Mouse (Mus musculus) ZHBTc4 (cell line): ENCODE measurements around the gene Ptprg.
A peak's percentile ranks its signal among the peaks of the same experiment; 100 is the strongest.
"Not testable (repeated sequence)": the region's sequence is repeated elsewhere in the genome, so short reads cannot be mapped to it uniquely, and the experiment has no call there.

Experiments used
- DNase-seq: peaks from one replicate; pipeline ENCODE4 v3.0.0-alpha.2; 2011; ENCODE audit warnings: low read depth, low spot score

Ptprg gene

DNA sequence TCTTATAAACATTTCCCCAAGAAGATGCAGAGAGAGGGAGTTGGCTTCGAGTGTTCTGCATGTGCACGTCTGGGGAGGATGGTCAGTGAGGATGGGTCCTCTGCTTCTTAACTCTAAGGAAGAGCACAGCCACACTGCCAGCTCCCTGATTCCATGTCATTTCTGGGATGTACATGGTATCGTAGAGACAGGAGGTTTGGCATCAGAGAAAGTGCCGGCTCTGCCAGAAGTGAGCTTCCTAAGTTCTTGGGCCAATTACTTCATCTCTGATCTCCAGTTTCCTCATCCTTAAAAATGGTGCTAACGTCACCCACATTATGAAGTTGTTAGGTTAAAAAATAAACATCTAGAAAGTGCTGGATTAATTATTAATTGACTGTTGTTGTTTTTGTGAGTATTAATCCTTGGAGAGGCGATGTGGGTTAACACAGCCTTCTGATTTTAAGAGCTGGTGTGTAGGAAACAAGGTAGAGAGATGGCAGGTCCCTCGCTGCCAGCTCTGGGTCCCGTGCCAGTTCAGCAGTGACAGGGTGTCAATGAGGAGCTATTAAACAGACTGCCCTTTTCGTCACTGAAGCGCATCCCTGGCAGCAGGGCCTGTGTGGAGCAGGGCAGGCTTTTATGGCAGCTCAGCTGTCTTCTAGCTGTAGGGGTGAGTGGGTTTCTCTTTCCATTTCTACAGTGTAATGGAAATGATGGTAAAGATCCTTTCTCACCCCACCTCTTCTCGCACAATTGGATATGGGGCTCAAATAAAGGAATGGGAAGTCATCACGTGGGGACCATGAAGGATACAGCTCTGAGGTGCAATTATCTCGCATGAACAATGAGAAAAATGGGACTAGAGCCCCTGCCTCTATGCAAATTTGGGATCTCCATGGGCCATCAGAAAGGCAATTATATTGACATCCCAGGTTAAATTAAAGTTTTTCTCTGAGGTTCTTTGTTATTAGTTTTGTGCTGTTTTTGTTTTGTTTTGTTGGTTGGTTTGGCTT lies 646.9 kb downstream of the Ptprg start:
- DNase-seq, result no peak

DNA sequence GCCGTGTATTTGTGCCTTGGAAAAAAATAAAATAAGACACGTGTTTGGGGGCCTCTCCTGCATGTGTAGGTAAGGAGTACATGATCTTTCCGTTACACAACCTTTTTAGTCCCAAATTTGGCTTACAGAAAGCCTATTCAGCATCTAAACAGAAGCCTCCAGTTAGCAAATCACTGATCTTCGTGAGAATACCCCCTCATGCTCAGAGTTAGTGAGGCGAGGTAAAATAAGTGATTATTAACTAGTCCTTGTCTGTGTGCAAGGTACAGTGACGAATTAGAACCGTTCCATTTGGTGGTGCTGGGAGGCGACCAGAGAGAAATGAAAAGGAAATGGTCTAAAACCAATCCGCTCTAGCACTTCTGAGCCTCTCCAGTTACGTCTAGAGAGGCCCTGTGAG lies 648.9 kb downstream of the Ptprg start:
- DNase-seq, result no peak

DNA sequence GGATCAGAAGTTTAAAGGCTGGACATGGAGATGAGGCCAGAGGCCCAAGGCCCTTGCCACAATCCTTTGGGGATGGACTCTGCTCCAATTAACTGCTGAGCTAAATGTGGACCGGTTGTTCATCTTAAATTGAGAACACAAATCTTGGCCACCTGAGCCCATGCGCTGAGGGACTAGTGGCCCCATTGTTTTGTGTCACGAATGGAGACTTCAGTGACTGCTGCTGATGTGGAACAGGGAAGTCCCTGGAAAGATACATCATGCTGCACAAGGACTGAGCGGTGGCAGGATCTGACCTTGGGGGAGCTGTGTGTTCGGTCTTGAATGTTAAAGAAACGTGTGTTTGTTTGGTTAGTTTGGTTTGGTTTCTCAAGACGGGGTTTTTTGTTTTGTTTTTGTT lies 649.7 kb downstream of the Ptprg start:
- DNase-seq, result no peak

DNA sequence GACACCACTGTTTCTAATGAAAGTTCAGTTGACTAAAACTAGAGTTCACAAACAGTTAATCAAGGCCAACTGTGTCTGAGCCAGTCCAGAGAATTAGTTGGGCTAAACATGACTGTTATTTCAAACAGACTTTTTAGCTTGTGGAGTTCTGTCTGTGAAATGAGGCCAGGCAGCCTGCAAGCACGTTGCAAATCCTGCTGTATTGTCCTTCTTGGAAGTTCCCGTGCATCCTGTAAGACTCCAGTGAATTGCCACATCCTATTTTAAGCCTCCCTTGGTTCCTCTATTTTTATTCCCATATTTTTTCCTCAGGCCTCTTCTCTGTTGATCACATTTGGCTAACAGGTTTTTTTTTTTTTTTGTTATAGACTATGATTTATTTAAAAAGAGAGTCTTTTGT lies 652.8 kb downstream of the Ptprg start:
- DNase-seq, result no peak

DNA sequence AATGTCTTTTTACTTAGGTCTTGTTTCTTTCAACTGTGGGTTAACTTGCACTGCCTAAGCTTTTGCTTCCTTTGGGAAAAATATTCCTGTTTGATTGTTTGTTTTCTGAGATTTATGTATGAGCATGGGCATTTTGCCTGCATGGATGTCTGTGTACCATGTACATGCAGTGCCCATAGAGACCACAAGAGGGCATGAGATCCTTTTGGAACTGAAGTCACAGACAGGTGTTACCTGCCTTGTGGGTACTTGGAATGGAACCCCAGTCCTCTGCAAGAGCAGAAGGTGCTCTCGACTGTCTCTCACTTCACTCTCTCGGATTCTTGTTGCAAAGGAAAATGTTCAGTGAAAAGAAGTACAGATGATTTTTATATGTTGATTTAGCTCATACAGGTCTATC lies 655.2 kb downstream of the Ptprg start:
- peak; percentile 58 for DNase-seq

DNA sequence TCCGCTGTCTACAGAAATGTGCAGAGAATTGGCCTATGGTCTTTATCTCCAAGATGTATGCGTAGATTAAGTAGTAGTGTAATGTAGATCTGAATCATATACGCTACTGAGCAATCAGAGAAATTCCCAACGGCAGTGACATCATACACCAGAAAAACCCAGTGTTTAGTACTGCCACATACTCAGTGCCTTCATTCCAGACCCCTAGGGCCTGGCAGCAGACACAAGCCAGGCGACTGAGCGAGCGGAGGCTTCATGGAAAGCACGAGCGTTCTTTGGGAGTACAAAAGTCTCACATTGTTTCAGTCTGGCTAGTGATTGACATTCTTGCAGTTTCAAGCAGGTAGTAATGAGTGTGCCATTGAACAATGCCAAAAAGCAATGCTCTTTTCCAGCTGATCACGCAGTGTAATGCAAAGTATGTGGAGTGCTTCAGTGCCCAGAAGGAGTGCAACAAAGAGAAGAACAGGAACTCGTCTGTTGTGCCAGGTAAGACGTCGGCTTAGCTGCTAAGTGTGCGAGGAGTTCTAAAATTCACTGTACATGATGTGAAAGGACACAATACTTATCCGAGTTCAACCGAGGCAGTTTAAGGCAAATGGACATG lies 665.3 kb downstream of the Ptprg start:
- DNase-seq, result no peak

DNA sequence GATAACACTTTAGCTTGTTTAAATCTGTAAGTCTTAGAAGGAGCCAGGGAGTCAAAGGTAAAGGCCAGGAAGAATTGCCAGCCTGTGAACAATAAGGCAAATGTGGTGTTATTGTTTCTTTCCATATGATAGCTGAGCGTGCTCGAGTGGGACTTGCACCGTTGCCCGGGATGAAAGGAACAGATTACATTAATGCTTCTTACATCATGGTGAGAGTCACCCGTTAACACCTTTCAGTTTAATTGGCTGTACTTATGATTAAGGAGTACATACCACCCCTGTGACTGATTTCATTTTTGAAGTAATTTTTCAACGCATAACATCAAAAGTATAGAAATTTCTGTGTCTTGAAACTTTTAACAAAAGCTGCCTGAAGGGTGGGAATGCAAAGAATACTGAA lies 666.5 kb downstream of the Ptprg start:
- no peak for DNase-seq

DNA sequence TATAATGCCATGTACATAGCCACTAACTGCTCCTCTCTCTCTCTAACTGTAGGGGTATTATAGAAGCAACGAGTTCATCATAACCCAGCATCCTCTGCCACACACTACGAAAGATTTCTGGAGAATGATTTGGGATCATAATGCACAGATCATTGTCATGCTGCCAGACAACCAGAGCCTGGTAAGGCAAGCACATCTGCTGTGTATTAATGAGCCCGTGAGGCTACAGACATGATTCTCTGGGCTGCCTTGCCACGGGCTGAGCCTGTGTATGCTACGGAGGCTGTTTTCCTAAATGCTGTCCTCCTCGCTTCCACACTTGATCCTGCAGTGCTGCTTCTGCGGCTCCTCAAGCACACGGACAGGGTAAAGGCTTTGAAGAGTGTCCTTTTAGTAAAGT lies 667.2 kb downstream of the Ptprg start:
- DNase-seq, result no peak

DNA sequence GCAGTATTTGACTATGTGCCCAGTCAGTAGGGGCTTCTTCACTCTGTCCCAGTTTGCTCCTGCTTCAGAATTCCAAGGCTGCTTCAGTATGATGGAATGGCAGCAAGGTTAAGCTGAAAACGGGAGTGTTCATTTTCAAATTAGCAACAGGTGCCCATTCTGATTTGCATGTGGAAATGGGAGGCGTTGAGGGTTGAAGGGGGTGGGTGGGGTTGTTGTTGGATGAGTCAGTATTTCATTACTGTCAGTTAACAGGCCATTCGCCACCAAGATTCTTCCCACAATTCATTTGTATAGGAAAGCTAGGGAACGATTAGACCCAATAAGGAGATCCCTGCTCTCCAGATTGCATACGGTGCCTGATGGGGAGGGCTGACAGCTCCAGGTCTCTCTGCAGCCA lies 668.2 kb downstream of the Ptprg start:
- DNase-seq, result no peak

DNA sequence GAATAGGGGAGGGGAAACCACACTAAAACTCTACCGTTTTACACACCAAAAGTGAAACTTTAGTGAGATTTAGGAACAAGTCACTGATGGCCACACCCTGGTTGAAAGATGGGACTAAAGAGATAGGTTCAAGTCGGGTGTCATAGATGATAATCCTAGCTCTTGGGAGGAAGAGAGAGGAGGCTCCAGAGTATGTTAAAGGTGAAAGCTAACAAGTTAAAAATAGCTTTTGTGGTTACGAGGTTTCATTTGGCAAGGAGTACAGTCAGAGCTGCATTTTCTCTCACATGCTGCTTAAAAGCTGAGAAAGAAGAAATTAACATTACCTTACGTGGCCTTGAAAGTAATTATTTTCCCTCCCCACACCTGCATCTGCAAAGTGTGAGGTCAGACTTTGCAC lies 690.4 kb downstream of the Ptprg start:
- no peak for DNase-seq

DNA sequence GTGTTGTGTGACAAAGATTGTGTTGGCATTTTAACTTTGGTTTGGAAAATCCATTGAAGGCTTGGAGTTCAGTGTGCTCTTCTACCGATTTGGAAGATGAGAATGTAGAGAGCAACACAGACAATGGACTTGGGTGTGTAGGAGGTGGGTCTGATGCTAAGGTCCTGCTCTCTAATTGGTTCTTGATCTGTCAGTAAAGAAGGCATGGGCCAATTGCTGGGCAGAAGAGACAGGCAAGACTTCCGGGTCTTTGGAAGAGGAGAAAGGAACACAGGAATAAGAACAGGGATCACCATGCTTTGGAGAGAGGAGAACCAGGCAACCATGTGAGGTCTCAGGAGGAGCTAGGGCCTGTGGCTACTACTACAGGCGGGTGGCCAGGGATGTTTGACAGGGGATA lies 722.7 kb downstream of the Ptprg start:
- peak; percentile 50 for DNase-seq

DNA sequence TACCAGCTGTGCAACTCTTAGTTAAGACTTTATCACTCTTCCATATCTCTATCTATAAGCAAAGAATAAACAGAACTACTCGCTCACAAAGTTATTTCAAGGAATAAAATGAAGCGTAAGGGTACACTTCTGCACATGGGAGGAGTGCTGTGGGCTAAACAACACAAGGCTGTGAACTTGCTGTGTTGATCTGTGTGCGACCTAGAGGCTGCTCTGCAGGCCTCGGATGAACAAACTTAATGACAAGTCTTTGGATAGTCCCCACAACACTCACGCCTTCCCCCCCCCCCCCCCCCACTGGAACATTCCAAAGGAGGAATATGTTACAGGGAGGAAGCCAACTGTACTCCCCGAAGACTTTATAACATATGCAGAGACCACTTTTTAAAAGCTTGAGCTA lies 730.3 kb downstream of the Ptprg start, which contains the start of gene Gm49355:
Gene Gm49355 (plus strand): TSS at position 336 of the 400 bp plus-strand sequence.
- no peak for DNase-seq

DNA sequence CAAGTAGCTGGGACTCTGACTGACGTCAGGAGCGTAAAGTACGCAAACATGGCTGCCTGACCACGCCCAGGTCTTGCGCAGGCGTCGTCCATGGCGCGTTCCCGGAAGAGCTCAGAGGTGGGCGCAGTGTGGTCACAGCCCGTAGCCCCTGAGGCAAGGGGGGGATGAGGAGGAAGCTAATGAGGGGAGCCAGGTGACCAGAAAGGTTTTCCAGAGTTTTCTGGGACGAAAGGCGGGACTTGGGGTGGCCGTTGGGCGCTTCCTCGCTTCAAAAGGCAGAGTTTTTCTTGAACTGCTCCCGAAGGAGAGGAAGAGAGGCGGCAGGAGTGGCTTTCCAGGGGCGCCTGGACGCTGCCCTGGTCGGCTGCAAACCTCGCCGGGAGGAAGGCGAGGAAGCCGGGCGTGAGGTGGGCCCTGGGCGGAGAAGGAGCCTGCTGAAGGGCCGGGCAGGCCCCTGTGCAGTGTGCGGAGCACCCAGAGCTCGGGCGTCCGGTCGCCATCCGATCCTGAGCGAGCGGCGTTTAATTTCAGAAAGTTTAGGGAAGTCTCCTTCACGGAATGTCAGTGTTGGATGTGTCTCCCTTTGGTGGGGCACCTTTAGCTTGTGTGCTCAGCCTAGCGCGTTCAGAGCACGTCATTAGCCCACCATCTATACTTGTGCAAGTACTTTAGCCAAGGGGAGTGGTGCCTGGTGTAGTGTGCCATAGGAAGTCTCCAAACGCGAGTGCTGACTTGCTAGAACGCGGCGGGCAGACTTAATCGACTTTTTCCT lies 731.0 kb downstream of the Ptprg start, which contains the start of gene 3830406C13Rik:
Gene 3830406C13Rik (plus strand): TSS at position 33 of the 772 bp plus-strand sequence.
- DNase-seq, result peak; percentile 91

DNA sequence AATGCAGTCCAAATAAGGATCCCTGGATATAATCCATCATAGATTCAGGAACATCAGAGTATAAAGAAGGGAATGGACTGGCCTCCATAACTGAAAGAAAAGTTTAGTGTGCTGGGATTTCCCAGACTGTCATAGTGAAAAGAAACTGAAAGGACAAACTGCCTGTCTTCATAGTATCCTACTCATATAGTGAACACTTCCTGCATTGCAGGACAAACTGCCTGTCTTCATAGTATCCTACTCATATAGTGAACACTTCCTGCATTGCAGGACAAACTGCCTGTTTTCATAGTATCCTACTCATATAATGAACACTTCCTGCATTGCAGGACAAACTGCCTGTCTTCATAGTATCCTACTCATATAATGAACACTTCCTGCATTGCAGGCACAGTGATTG lies 736.4 kb downstream of the Ptprg start:
- DNase-seq, result not testable (repeated sequence)
